Comparison of ENCODE assay signal across 9 mouse cellular contexts in genomic region chr12:73998128-73998456, GRCm38 (mm10). TPM values are rescaled to one million over a fixed set of nuclear protein-coding genes. Genes with fewer than 3 reads are reported as not detected.
A peak's percentile ranks its signal among the peaks of the same experiment; 100 is the strongest.
DNase-seq lines count a peak whose midpoint lies in the region; ATAC-seq and TF ChIP-seq lines count a peak whose summit lies in the region.
"Had no signal": no experiment of that assay in that cellular context is flagged by ENCODE, and none has a peak within 500 bp of the region (broad histone marks: within the 10 kb centered on the region; RNA-seq: fewer than 3 reads in every experiment).

No protein-coding gene starts in this region.

- no peak overlapping the region for H3K27ac ChIP-seq in heart, embryonic 13.5 days (replicated peaks)
- H3K27ac ChIP-seq in forebrain, embryonic 12.5 days, result no peak overlapping the region
- no peak overlapping the region for H3K27ac ChIP-seq in liver, embryonic 12.5 days

- ATAC-seq in heart, embryonic 13.5 days (ENCODE audit: extremely low read depth, insufficient number of reproducible peaks, low FRiP score, low TSS enrichment), result no peak
- ATAC-seq in forebrain, embryonic 12.5 days (ENCODE audit: low FRiP score), result peak; percentile 66; the same call in 1 of the 2 replicates
- no peak for ATAC-seq in liver, embryonic 12.5 days
- ATAC-seq: CD4-positive, CD25-positive, alpha-beta regulatory T cell, adult 4 months had no signal

- H3K4me1 ChIP-seq in heart, embryonic 13.5 days, result 0 out of 2 replicates have a peak, but pooled peaks cover 3% of the 10 kb centered on the region
- H3K4me1 ChIP-seq in E14TG2a.4 (replicated peaks; ENCODE audit: low read depth, low read length), result peaks cover 9% of the 10 kb centered on the region
- H3K4me1 ChIP-seq in forebrain, embryonic 12.5 days, result peaks cover 8% of the 10 kb centered on the region
- H3K4me1 ChIP-seq in liver, embryonic 12.5 days, result no peaks in the 10 kb centered on the region

- peak overlapping the region; percentile 97 for H3K4me2 ChIP-seq in heart, embryonic 13.5 days
- H3K4me2 ChIP-seq in forebrain, embryonic 12.5 days, result peak overlapping the region; percentile 88
- H3K4me2 ChIP-seq in liver, embryonic 12.5 days, result peak overlapping the region; percentile 62

- no peaks in the 10 kb centered on the region for H3K9me3 ChIP-seq in heart, embryonic 13.5 days
- H3K9me3 ChIP-seq in E14TG2a.4 (ENCODE audit: low read length), result no peaks in the 10 kb centered on the region
- H3K9me3 ChIP-seq in forebrain, embryonic 12.5 days, result no peaks in the 10 kb centered on the region
- H3K9me3 ChIP-seq in liver, embryonic 12.5 days (replicated peaks), result no peaks in the 10 kb centered on the region

- H3K36me3 ChIP-seq in heart, embryonic 13.5 days, result no peaks in the 10 kb centered on the region
- H3K36me3 ChIP-seq in E14TG2a.4 (ENCODE audit: insufficient read depth, low read length), result no peaks in the 10 kb centered on the region
- no peaks in the 10 kb centered on the region for H3K36me3 ChIP-seq in forebrain, embryonic 12.5 days (replicated peaks)
- H3K36me3 ChIP-seq in liver, embryonic 12.5 days, result no peaks in the 10 kb centered on the region

- peak overlapping the region; percentile 81 for H3K9ac ChIP-seq in heart, embryonic 13.5 days
- H3K9ac ChIP-seq in forebrain, embryonic 12.5 days, result peak overlapping the region; percentile 70
- H3K9ac ChIP-seq in liver, embryonic 12.5 days, result no peak overlapping the region

- peaks cover 56% of the 10 kb centered on the region for H3K27me3 ChIP-seq in heart, embryonic 13.5 days (replicated peaks)
- peaks cover 65% of the 10 kb centered on the region for H3K27me3 ChIP-seq in E14TG2a.4 (ENCODE audit: insufficient read depth, low read length)
- H3K27me3 ChIP-seq in forebrain, embryonic 12.5 days, result peaks cover 51% of the 10 kb centered on the region
- peaks cover 59% of the 10 kb centered on the region for H3K27me3 ChIP-seq in liver, embryonic 12.5 days (replicated peaks)

- H3K4me3 ChIP-seq in heart, embryonic 13.5 days, result peak overlapping the region; percentile 70
- H3K4me3 ChIP-seq in E14TG2a.4 (replicated peaks; ENCODE audit: low read length), result peak overlapping the region; percentile 80
- H3K4me3 ChIP-seq in forebrain, embryonic 12.5 days (replicated peaks), result peak overlapping the region; percentile 59
- peak overlapping the region; percentile 49 for H3K4me3 ChIP-seq in liver, embryonic 12.5 days

- no peak for DNase-seq in heart, adult 9 months (ENCODE audit: low spot score in 2 of 2)
- DNase-seq in urinary bladder, postnatal 14 days (ENCODE audit: low spot score), result no peak
- DNase-seq in gastrocnemius, adult 8-10 months (ENCODE audit: low spot score in 2 of 2), result no peak
- no peak for DNase-seq in layer of hippocampus, adult 11-12 months (ENCODE audit: low spot score)

- 41% methylated on average over 5 of the region's 5 CpGs for WGBS in heart, embryonic 13.5 days
- WGBS in forebrain, embryonic 12.5 days, result 31% methylated on average over 5 of the region's 5 CpGs
- 33% methylated on average over 5 of the region's 5 CpGs for WGBS in liver, embryonic 12.5 days (ENCODE audit: insufficient replicate concordance)

- TF ChIP-seq CTCF in E14TG2a.4 (conservative IDR thresholded peaks at IDR 0.05; ENCODE audit: low read length), result no peak

RNA-seq across cellular contexts. Expression of gene Syt16, which starts 0.6 kb away (rescaled TPM):
- 0.45 and 0.57 TPM in 2 replicates for polyA plus RNA-seq in heart, embryonic 13.5 days (2015; fragmentation: Nextera tagmentation; extraction: Ambion mirVana)
- polyA plus RNA-seq in forebrain, embryonic 12.5 days (2016; fragmentation: Nextera tagmentation; extraction: Ambion mirVana), result 12.1 and 14.5 TPM in 2 replicates
- polyA plus RNA-seq in liver, embryonic 12.5 days (2016; fragmentation: Nextera tagmentation; extraction: Ambion mirVana), result 0.07 and 0.17 TPM in 2 replicates
- not detected for total RNA-seq in gastrocnemius, adult 8-10 months (2022)
- polyA plus RNA-seq: CD4-positive, CD25-positive, alpha-beta regulatory T cell, adult 4 months had no signal

RNA-seq across cellular contexts. Expression of gene Snapc1, which starts 33.8 kb away (rescaled TPM):
- polyA plus RNA-seq in heart, embryonic 13.5 days (2015; fragmentation: Nextera tagmentation; extraction: Ambion mirVana), result 15.3 and 16.7 TPM in 2 replicates
- 29.6 and 29.9 TPM in 2 replicates for polyA plus RNA-seq in forebrain, embryonic 12.5 days (2016; fragmentation: Nextera tagmentation; extraction: Ambion mirVana)
- polyA plus RNA-seq in liver, embryonic 12.5 days (2016; fragmentation: Nextera tagmentation; extraction: Ambion mirVana), result 8.9 and 9.5 TPM in 2 replicates
- total RNA-seq in gastrocnemius, adult 8-10 months (2022), result 1 to 10 TPM; 3.2 to 6.3 (median 4.6) TPM
